Mouse (Mus musculus) myocyte (in vitro differentiated cells): ENCODE measurements around the gene Parn.

ENCODE experiments used
- CEBPB ChIP-seq: IDR thresholded peaks from 2 replicates; pipeline ENCODE4 v1.6.1; 2011; ENCODE audit warnings: mild to moderate bottlenecking, moderate library complexity; ENCODE audit not compliant: poor library complexity, insufficient read depth, severe bottlenecking
- E2F4 ChIP-seq: IDR thresholded peaks from one replicate; pipeline ENCODE4 v1.6.1; 2011; ENCODE audit warnings: mild to moderate bottlenecking, control low read depth, moderate library complexity; ENCODE audit not compliant: insufficient read depth
- MAX ChIP-seq: IDR thresholded peaks from one replicate; pipeline ENCODE4 v1.6.1; 2011; ENCODE audit warnings: low read depth, mild to moderate bottlenecking, control low read depth
- MYOD1 ChIP-seq, 3 experiments: IDR thresholded peaks; one replicate each; pipeline ENCODE4 v1.6.1; 2011; ENCODE audit warnings: control low read depth in 2 of 3, low read depth in 2 of 3, mild to moderate bottlenecking in 2 of 3, moderate library complexity in 1 of 3; ENCODE audit not compliant: insufficient read length in 2 of 3, control insufficient read depth in 1 of 3
- MYOG ChIP-seq, 3 experiments: IDR thresholded peaks; one replicate each; pipeline ENCODE4 v1.6.1; 2011; ENCODE audit warnings: control low read depth in 2 of 3, low read depth in 2 of 3, mild to moderate bottlenecking in 2 of 3; ENCODE audit not compliant: insufficient read length in 2 of 3, control insufficient read depth in 1 of 3, insufficient read depth in 1 of 3
- POLR2A ChIP-seq: IDR thresholded peaks from one replicate; pipeline ENCODE4 v1.6.1; 2011; ENCODE audit warnings: low read depth, mild to moderate bottlenecking, control low read depth, moderate library complexity; ENCODE audit not compliant: insufficient read length
- REST ChIP-seq: IDR thresholded peaks from one replicate; pipeline ENCODE4 v1.6.1; 2011; ENCODE audit warnings: mild to moderate bottlenecking, control low read depth, moderate library complexity; ENCODE audit not compliant: insufficient read depth, insufficient read length
- TCF12 ChIP-seq: IDR thresholded peaks from one replicate; pipeline ENCODE4 v1.6.1; 2011; ENCODE audit warnings: mild to moderate bottlenecking, control low read depth; ENCODE audit not compliant: poor library complexity, insufficient read depth, severe bottlenecking
- TCF3 ChIP-seq: IDR thresholded peaks from one replicate; pipeline ENCODE4 v1.6.1; 2011; ENCODE audit warnings: low read depth, control low read depth; ENCODE audit not compliant: insufficient read length
- USF1 ChIP-seq: IDR thresholded peaks from one replicate; pipeline ENCODE4 v1.6.1; 2011; ENCODE audit warnings: low read depth, mild to moderate bottlenecking, control low read depth, moderate library complexity

DNA sequence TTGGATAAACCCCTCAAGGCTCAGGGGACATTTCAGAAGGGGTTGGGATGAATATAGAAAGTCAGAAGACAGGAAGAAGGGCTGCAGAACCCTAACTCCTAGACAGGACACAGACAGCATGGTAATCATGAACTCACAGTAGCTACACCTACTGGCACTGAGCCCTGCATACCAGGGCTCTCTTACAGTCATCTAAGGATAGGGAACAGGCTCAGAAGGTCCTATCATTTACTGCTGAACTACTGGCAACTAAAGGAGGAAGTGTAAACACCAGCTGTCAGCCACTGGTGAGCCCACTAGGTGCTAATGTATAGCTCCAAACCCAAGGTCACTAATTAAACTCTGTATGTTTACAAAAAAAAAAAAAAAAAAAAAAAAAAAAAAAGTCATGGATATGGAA, 56.6 kb downstream of the Parn start:
- TF ChIP-seq POLR2A (no peak), TCF3 (no peak), MYOD1 (IDR thresholded peaks at IDR 0.05; ENCODE audit: control insufficient read depth in 1 of 3, insufficient read length in 2 of 3, low read depth in 2 of 3) (no peak), REST (no peak), MAX (no peak), TCF12 (no peak), E2F4 (no peak), USF1 (no peak), CEBPB (no peak), MYOG (IDR thresholded peaks at IDR 0.05; ENCODE audit: control insufficient read depth in 1 of 3, insufficient read depth in 1 of 3, insufficient read length in 2 of 3, low read depth in 2 of 3) (no peak)
